Mouse (Mus musculus) left cerebral cortex, adult 9 months (tissue): Measurements from ENCODE around the gene Scgb1b27.
"Not testable (repeated sequence)": the region's sequence is repeated elsewhere in the genome, so short reads cannot be mapped to it uniquely, and the experiment has no call there.

Experiments
- DNase-seq, 2 experiments: peaks; one replicate each; pipeline ENCODE4 v3.0.0; 2022; ENCODE audit warnings: low spot score in 2 of 2

Scgb1b27 gene

GRCm38 (mm10) chr7:34021183-34021582 lies at the start of gene Scgb1b27:
Gene Scgb1b27 (plus strand): TSS chr7:34021483.
- not testable (repeated sequence) for DNase-seq

DNA sequence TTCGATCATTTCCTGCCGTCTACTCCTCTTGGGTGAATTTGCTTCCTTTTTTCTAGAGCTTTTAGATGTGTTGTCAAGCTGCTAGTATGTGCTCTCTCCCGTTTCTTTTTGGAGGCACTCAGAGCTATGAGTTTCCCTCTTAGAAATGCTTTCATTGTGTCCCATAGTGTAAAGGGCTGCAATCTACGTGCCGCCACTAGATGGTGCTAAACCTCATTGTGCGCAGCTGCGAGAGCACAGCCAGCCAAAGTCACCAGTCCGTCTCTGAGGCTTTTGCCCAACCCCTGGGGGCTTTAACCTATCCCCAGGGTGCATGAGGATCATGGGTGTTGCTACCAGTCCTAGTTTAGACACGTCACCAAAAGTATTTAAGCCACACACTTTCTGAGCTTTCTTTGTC lies 39.0 kb upstream of the Scgb1b27 start:
- peak in 1 of 2 experiments; percentile 24 for DNase-seq

- DNase-seq = no peak
These were observed 7.4 kb upstream of the Scgb1b27 start, which contains the start of gene Scgb2b27 for GRCm38 (mm10) chr7:34013842-34014241. Gene Scgb2b27 (minus strand): TSS chr7:34013942.

DNA sequence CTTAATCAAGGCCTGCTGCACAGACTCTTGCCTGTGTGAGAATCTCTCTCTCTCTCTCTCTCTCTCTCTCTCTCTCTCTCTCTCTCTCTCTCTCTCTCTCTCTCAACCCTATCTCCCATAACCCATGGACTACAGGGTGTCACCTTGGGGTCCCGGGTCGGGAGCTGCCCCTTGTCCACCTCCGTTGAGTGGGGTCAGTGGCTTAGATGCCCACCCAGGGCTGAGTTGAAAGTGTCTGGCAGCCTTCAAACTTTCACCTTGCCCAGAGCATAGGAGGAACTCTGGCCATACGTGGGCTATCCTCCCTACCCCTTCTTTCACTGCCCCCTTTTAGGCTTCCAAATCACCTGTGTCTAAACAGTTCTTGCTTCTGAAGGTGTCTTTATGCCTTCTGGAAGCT lies 4.4 kb downstream of the Scgb1b27 start:
- DNase-seq = no peak

GRCm38 (mm10) chr7:34027202-34027601 lies 5.9 kb downstream of the Scgb1b27 start:
- not testable (repeated sequence) for DNase-seq

DNA sequence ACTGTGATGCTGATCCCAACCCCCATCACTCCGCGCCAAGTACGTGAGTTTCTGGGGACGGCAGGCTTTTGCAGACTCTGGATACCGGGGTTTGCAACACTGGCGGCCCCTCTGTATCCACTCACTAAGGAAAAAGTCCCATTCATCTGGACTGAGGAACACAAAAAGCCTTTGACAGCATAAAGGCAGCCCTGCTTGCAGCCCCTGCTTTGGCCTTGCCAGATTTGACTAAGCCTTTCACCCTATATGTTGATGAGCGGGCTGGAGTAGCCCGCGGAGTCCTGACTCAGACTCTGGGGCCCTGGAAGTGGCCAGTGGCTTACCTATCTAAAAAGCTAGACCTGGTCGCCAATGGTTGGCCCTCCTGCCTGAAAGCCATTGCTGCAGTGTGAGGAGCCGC lies 8.7 kb downstream of the Scgb1b27 start:
- DNase-seq = no peak

- not testable (repeated sequence) for DNase-seq
These were observed 13.3 kb downstream of the Scgb1b27 start for GRCm38 (mm10) chr7:34034579-34034978.

DNA sequence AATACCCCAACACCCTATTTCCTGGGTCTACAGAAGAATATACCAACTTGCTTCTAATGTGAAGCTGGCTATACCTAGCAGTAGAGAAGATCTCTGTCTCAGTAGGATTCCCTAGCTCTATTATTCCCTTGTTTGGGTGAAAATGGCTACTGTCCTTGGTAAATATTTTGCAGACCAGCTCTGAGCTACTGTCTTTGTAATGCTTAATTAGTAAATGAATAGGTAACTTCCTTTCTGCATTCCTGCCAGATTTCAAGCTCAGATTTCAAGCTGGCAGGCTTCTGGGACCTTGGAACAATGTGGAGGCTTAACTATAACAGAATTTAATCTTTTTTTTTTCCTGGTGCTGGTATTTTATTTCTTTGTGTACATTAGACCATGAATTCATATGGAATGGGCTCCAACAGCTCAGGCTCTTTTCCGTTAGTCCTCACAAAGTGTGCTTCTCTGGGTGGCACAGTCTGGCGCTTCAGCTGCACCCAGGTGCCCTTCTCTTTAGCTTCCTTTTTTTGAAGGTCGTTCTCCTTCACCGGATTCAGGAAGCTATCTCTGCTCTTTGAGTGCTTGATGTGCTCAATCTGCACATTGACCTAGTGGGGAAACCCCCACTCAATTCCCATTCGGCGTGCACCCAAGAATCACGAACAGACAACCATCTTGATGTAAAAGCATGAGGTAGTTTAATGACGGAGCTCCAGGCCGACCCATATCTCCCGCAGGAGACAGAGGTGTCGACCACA lies 15.0 kb downstream of the Scgb1b27 start:
- DNase-seq = not testable (repeated sequence)

DNA sequence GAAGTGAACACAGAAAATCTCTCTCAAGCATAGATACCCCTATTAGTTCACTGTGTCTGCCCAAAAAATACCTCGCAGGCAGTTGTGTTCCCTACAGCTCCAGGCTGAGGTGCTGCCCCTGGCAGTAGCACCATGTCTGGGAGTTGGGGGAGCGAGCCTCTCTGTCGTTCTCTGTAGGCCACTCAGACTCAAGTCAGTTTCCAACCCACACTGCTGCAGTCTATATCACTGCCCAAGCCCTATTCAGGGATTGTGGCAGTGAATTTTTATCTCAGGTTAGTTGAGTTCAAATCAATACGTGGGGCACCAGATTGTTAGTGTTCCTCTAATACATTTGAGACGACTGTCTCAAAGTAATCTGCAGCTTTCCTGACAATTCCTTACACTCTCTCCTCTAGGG lies 46.8 kb downstream of the Scgb1b27 start:
- not testable (repeated sequence) for DNase-seq
